Mouse (Mus musculus) neural tube, embryonic 14.5 days (tissue): ENCODE measurements around the gene Exoc2. TPM values are rescaled to one million over a fixed set of nuclear protein-coding genes. Genes with fewer than 3 reads are reported as not detected.

Experiments used
- ATAC-seq: fragments of 200-750 bp; cut with Nextera tagmentation; 2 replicates; pipeline ENCODE4 v1.8.0; 2017; ENCODE audit warnings: low read depth, mild to moderate bottlenecking, moderate TSS enrichment, moderate library complexity
- H3K27ac ChIP-seq: fragments of 300-500 bp; sonication (generic); 2 replicates; pipeline ENCODE4 v1.5.1; 2014; ENCODE audit warnings: low read depth, mild to moderate bottlenecking, control low read depth, low read length, moderate library complexity, mixed read lengths
- H3K27me3 ChIP-seq: fragments of 300-500 bp; sonication (generic); 2 replicates; pipeline ENCODE4 v1.6.1; 2014; ENCODE audit warnings: low read length; ENCODE audit not compliant: control insufficient read depth, insufficient read depth
- H3K36me3 ChIP-seq: fragments of 300-500 bp; sonication (generic); 2 replicates; pipeline ENCODE4 v1.6.1; 2014; ENCODE audit warnings: low read length, mixed read lengths; ENCODE audit not compliant: control insufficient read depth, insufficient read depth
- H3K4me1 ChIP-seq: fragments of 300-500 bp; sonication (generic); 2 replicates; pipeline ENCODE4 v1.6.1; 2014; ENCODE audit warnings: low read length; ENCODE audit not compliant: control insufficient read depth, insufficient read depth
- H3K4me2 ChIP-seq: fragments of 300-500 bp; sonication (generic); 2 replicates; pipeline ENCODE4 v1.6.1; 2014; ENCODE audit warnings: mild to moderate bottlenecking, low read depth, low read length, control low read depth
- H3K4me3 ChIP-seq: fragments of 300-500 bp; sonication (generic); 2 replicates; pipeline ENCODE4 v1.5.1; 2014; ENCODE audit warnings: low read depth, low read length, control low read depth, mixed read lengths
- H3K9ac ChIP-seq: fragments of 300-500 bp; sonication (generic); replicated peaks from 2 replicates; pipeline ENCODE4 v1.6.1; 2014; ENCODE audit warnings: low read depth, mild to moderate bottlenecking, control low read depth, low read length, mixed read lengths
- H3K9me3 ChIP-seq: fragments of 300-500 bp; sonication (generic); 2 replicates; pipeline ENCODE4 v1.6.1; 2016; ENCODE audit warnings: low read length; ENCODE audit not compliant: control insufficient read depth
- WGBS: fragments of 180-500 bp; shearing (Covaris S2); extraction: QIAGEN DNeasy Blood & Tissue Kit; methylation state at CpG from one replicate; pipeline ENCODE4 v1.1.7; 2014; 5-methylcytosine and 5-hydroxymethylcytosine counted together
- polyA plus RNA-seq: library from polyadenylated mRNA; unstranded; fragments of >200 nt; fragmentation: Nextera tagmentation; extraction: Ambion mirVana; gene quantifications from 2 replicates; pipeline ENCODE4 v1.2.1, GENCODE M21; 2014

Exoc2 gene
- polyA plus RNA-seq, result 56.3 and 61.7 TPM in 2 replicates

DNA sequence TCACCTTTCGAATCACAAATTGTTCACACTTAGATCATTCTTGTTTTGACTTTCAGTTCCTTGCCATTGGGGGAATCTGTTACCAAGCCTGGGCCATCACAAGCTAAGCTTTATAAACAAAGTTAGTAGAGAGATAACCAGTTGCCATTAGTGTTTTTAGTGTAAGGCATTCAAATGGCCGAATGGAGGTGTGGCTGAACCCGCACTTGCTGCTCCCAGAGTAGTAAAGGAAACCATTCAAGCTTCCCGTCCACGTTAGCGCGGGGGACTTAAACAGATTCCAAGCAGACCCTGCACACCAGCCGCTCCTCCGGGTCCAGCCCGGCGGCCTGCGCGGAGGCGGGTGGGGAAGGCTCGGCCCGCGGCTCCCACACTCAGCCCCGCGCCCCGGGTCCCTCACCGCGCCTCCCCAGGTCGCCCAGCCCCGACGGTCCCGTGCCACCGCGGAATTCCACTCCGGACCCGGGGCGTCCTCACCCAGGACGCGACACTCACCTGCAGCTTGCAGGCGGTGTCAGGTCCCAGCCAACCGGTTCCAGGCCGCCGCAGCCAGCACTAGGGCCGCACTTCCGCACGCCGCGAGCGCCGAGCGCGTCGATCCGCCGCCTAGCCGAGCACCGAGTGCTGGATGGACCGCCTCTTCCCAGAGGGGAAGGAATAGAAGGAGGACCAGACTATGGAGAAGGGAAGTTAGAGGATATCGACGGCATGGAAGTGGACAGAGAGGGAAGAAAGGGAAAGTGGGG is at the start of gene Exoc2, which contains the start of gene Gm5447:
Gene Exoc2, minus strand, starts transcription at position 593 of the 746 bp plus-strand sequence.
Gene Gm5447, plus strand, starts transcription at position 704 of the 746 bp plus-strand sequence.
- peak within 1 kb of the TSS; percentile 72 for H3K9ac ChIP-seq
- H3K27ac ChIP-seq, result peak within 1 kb of the TSS; percentile 77
- under 1% methylated on average over 54 of the region's 54 CpGs for WGBS
- no peaks in the 10 kb centered on the region for H3K9me3 ChIP-seq
- ATAC-seq, result peak; percentile 99
- no peaks in the 10 kb centered on the region for H3K27me3 ChIP-seq
- H3K4me1 ChIP-seq, result no peaks in the 10 kb centered on the region
- peak within 1 kb of the TSS; percentile 72 for H3K4me3 ChIP-seq
- peak within 1 kb of the TSS; percentile 62 for H3K4me2 ChIP-seq
- no peaks in the 10 kb centered on the region for H3K36me3 ChIP-seq

DNA sequence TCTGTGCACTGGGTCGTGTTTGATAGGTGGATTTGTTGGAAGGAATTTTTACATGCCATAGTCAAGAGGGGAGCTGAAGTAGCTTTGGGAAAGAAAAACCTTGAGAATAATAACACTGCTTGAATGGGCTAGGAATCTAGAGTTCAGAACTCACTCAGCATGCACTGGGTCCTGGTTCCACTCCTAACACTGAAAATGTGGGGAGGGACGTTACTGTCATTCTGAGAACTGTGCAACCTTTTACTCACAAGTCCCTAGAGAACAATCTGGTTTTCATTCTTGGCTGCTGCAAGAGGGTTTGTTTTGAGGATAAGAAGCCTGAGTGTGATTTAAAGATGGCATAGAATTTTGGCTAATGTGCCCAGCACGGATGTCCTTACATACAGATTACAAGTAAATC is 49.8 kb upstream of the Exoc2 start:
- ATAC-seq, result no peak
- 76% methylated on average over 3 of the region's 3 CpGs for WGBS
- H3K4me1 ChIP-seq, result no peaks in the 10 kb centered on the region
- H3K36me3 ChIP-seq, result no peaks in the 10 kb centered on the region
- no peaks in the 10 kb centered on the region for H3K27me3 ChIP-seq
- no peak overlapping the region for H3K27ac ChIP-seq
- H3K9me3 ChIP-seq, result no peaks in the 10 kb centered on the region
- H3K4me3 ChIP-seq, result no peak overlapping the region
- no peak overlapping the region for H3K9ac ChIP-seq
- H3K4me2 ChIP-seq, result no peak overlapping the region

DNA sequence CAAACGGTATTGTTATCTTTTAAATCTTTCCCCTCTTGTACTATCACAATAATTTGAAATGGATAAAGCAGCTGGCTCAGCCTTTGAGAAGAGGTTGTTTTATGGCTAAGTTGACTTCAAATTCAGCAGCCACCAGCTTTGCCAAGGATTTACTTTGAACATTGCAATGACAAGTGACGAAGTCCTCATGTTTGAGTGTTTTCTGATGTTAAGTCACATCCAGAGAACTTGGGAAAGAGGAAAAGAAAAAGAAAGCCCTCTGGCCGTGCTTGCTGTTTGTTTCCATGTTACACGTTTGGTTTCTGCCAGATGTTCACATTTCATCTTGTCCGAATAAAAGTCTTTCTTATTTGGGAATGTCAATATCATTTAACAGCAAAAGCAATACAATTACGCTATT is 48.0 kb upstream of the Exoc2 start:
- 77% methylated on average over 6 of the region's 6 CpGs for WGBS
- Histone ChIP-seq H3K4me1 (no peaks in the 10 kb centered on the region), H3K4me2 (no peak overlapping the region), H3K27ac (no peak overlapping the region), H3K36me3 (no peaks in the 10 kb centered on the region), H3K27me3 (no peaks in the 10 kb centered on the region), H3K4me3 (no peak overlapping the region), H3K9ac (no peak overlapping the region), H3K9me3 (no peaks in the 10 kb centered on the region)
- ATAC-seq, result no peak

DNA sequence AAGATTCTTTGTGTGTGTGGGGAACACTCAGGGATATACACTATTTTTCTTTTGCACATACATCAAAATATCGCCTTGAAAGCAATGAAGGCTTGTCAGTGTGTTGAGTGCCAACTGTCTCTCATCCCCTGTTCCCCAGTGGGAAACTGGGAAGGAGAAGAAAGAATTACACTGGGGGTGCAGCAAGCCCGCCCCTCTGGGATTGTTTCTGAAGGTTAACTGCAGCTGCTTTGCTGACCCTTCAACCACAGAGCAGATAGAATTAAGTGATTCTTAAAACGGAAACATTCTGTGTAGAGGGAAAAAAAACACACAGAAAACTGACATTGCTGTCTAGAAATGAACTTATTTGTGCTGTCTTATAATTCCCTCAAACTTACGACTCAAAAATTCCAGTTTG is 47.6 kb upstream of the Exoc2 start:
- no peak overlapping the region for H3K27ac ChIP-seq
- ATAC-seq, result no peak

DNA sequence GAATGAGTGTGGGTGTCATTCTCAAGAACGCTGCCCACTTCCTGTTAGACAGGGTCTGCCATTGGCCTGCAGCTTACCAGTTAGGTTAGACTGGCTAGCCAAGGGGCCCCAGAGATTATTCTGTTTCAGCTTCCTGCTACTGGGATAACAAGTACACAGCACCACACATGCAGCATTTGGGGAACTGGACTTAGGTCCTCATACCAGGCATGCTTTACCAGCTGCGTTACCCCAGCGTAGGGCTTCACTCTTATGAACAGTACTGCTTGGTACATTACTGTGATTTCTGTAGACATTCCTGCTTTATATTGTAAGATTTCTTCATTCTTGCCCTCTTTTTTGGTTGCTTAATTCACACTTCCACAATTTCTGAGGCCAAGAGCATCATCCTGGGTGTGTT is 43.7 kb upstream of the Exoc2 start:
- no peaks in the 10 kb centered on the region for H3K36me3 ChIP-seq
- H3K4me2 ChIP-seq, result no peak overlapping the region
- H3K4me1 ChIP-seq, result no peaks in the 10 kb centered on the region
- no peak for ATAC-seq
- 97% methylated on average over 3 of the region's 3 CpGs for WGBS
- no peaks in the 10 kb centered on the region for H3K9me3 ChIP-seq
- H3K27ac ChIP-seq, result no peak overlapping the region
- H3K9ac ChIP-seq, result no peak overlapping the region
- H3K27me3 ChIP-seq, result no peaks in the 10 kb centered on the region
- H3K4me3 ChIP-seq, result no peak overlapping the region

More for the DNA sequence above, 47.6 kb upstream of the Exoc2 start:
- no peak overlapping the region for H3K9ac ChIP-seq
- H3K4me3 ChIP-seq, result no peak overlapping the region
- no peaks in the 10 kb centered on the region for H3K27me3 ChIP-seq
- no peaks in the 10 kb centered on the region for H3K36me3 ChIP-seq
- H3K4me2 ChIP-seq, result no peak overlapping the region
- WGBS, result 69% methylated on average over 4 of the region's 4 CpGs
- no peaks in the 10 kb centered on the region for H3K9me3 ChIP-seq
- no peaks in the 10 kb centered on the region for H3K4me1 ChIP-seq

DNA sequence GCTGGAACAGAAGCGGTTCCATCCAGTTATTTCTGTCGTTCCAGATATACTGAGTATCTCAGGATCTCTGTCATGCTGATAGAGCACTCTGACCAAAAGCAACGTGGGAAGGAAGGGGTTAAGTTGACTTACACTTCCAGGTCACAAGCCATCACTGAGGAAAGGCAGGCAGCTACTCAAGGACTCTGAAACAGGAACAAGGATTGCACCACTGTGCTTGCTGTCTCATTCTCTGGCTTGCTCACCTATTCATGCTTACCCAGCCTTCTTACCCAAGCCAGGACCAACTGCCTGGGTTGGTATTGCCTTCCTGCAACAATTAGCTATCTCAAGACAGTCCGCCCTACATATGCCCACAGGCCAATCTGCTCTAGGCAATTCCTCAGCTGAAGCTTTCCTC is 31.1 kb upstream of the Exoc2 start:
- Histone ChIP-seq H3K9ac (no peak overlapping the region), H3K27me3 (no peaks in the 10 kb centered on the region), H3K4me3 (no peak overlapping the region), H3K36me3 (no peaks in the 10 kb centered on the region), H3K4me2 (no peak overlapping the region), H3K9me3 (no peaks in the 10 kb centered on the region), H3K4me1 (no peaks in the 10 kb centered on the region), H3K27ac (no peak overlapping the region)
- 74% methylated on average over 4 of the region's 4 CpGs for WGBS
- no peak for ATAC-seq

DNA sequence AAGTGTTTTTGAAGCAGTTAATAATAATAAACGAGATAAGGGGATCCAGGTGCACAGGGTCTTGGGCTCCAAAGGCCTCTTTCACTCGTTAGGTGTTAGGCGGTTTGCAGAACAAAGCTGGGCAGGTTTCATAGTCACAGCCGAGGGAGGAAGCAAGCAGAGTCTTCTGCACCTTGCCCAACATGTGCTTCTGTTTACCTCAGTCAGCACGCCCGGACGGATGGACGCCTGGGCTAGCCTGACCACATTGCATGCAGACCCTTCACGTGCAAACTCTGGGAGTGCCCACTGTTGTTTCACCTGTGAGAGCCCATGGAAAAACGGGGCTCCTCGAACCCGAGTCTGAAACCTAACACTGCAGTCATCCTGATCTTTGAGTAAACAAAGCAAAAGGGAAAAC is 30.6 kb upstream of the Exoc2 start:
- H3K36me3 ChIP-seq, result no peaks in the 10 kb centered on the region
- no peaks in the 10 kb centered on the region for H3K4me1 ChIP-seq
- H3K9me3 ChIP-seq, result no peaks in the 10 kb centered on the region
- ATAC-seq, result no peak
- 67% methylated on average over 12 of the region's 12 CpGs for WGBS
- no peak overlapping the region for H3K4me3 ChIP-seq
- no peak overlapping the region for H3K27ac ChIP-seq
- H3K9ac ChIP-seq, result no peak overlapping the region
- no peaks in the 10 kb centered on the region for H3K27me3 ChIP-seq
- H3K4me2 ChIP-seq, result no peak overlapping the region

DNA sequence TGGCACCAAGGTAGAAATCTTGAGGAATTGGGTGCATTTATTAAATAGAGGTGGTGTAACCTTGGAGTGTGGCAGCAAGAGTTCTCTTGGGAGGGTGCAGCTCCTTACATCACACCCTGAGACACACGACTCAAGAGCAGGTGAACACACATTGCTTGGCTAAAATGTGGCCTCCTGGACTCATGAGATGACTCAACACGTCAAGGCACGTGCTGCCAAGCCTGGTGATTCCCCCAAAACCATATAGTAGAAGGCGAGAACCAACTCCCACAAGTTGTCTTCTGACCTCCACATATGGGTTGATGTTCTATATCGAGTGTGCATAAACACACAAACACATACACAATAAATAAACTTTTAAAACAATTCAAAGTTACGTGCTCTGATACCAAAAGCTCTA is 25.9 kb upstream of the Exoc2 start:
- H3K4me1 ChIP-seq, result no peaks in the 10 kb centered on the region
- H3K9me3 ChIP-seq, result no peaks in the 10 kb centered on the region
- no peaks in the 10 kb centered on the region for H3K36me3 ChIP-seq
- no peak for ATAC-seq
- H3K27ac ChIP-seq, result no peak overlapping the region
- no peak overlapping the region for H3K9ac ChIP-seq
- H3K4me3 ChIP-seq, result no peak overlapping the region
- 83% methylated on average over 6 of the region's 6 CpGs for WGBS
- no peaks in the 10 kb centered on the region for H3K27me3 ChIP-seq
- no peak overlapping the region for H3K4me2 ChIP-seq

DNA sequence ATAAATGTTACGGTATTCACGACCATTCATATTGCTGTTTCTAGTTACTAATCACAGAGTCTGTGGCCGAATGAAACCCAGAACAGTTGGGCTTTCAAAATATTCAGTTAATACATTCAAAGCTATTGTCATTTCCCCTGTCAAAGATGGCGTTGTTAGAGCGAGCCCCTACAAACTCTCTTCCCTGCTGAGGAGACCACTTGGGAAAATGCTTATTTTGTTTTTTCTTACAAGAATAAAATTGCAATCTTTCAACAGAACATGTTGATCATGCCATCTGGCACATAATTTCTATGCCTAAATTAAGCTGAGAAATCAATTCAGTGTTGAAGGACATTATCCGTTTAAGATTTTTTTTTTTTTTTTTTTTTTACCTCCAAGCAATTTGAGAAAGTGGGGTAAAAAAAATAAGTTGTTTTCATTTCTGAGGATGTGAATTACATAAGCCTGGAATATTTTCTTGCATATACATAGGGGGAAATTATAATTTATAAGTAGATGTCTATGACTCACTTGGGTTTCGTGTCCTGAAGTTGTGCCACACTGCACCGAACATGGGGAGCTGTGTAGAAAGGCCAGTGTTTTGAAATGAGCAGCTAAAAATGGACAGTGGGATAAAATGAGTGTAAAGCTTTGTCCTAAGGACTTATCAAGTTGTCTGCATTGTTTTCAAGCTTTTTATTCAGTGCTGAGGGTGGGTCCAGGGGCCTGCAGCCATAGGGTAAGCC is 23.8 kb upstream of the Exoc2 start:
- Histone ChIP-seq H3K9ac (no peak overlapping the region), H3K4me3 (no peak overlapping the region), H3K4me1 (no peaks in the 10 kb centered on the region), H3K27ac (no peak overlapping the region), H3K4me2 (no peak overlapping the region), H3K27me3 (no peaks in the 10 kb centered on the region), H3K36me3 (no peaks in the 10 kb centered on the region), H3K9me3 (no peaks in the 10 kb centered on the region)
- WGBS, result 83% methylated on average over 8 of the region's 8 CpGs
- ATAC-seq, result no peak
